Mouse (Mus musculus) megakaryocyte, embryonic 14.5 days (primary cell): ENCODE measurements at regions not wholly inside any gene's neighbourhood (a gene's known extent, or its start where the extent isn't known, plus 50 kb on each side); places are given as distances from the start of the nearest gene placed in this dataset.

Experiments used
- FLI1 ChIP-seq: IDR thresholded peaks from 2 replicates; pipeline ENCODE4 v1.6.1; 2012; ENCODE audit warnings: low read length, inconsistent platforms, mixed read lengths
- GATA1 ChIP-seq: IDR thresholded peaks from 3 replicates; pipeline ENCODE4 v1.6.1; 2012; ENCODE audit warnings: mixed read lengths, low read length, inconsistent platforms, borderline replicate concordance

GRCm38 (mm10) chr5:26724491-26724890, 92.5 kb upstream of the Dpp6 start:
- TF ChIP-seq GATA1 (no peak), FLI1 (no peak)
